Mouse (Mus musculus) myocyte (in vitro differentiated cells): ENCODE measurements around the gene Rgs11.

Source experiments
- E2F4 ChIP-seq: IDR thresholded peaks from one replicate; pipeline ENCODE4 v1.6.1; 2011; ENCODE audit warnings: mild to moderate bottlenecking, control low read depth, moderate library complexity; ENCODE audit not compliant: insufficient read depth
- MYOD1 ChIP-seq, 3 experiments: IDR thresholded peaks; one replicate each; pipeline ENCODE4 v1.6.1; 2011; ENCODE audit warnings: control low read depth in 2 of 3, low read depth in 2 of 3, mild to moderate bottlenecking in 2 of 3, moderate library complexity in 1 of 3; ENCODE audit not compliant: insufficient read length in 2 of 3, control insufficient read depth in 1 of 3
- MYOG ChIP-seq, 3 experiments: IDR thresholded peaks; one replicate each; pipeline ENCODE4 v1.6.1; 2011; ENCODE audit warnings: control low read depth in 2 of 3, low read depth in 2 of 3, mild to moderate bottlenecking in 2 of 3; ENCODE audit not compliant: insufficient read length in 2 of 3, control insufficient read depth in 1 of 3, insufficient read depth in 1 of 3

- TF ChIP-seq MYOD1 (IDR thresholded peaks at IDR 0.05; ENCODE audit: control insufficient read depth in 1 of 3, insufficient read length in 2 of 3, low read depth in 2 of 3) (no peak), E2F4 (no peak), MYOG (IDR thresholded peaks at IDR 0.05; ENCODE audit: control insufficient read depth in 1 of 3, insufficient read depth in 1 of 3, insufficient read length in 2 of 3, low read depth in 2 of 3) (no peak)
These were observed 30.1 kb downstream of the Rgs11 start for GRCm38 (mm10) chr17:26232863-26233262.
